Mouse (Mus musculus): ENCODE measurements at regions not wholly inside any gene's neighbourhood (a gene's known extent, or its start where the extent isn't known, plus 50 kb on each side); places are given as distances from the start of the nearest gene placed in this dataset.

DNA sequence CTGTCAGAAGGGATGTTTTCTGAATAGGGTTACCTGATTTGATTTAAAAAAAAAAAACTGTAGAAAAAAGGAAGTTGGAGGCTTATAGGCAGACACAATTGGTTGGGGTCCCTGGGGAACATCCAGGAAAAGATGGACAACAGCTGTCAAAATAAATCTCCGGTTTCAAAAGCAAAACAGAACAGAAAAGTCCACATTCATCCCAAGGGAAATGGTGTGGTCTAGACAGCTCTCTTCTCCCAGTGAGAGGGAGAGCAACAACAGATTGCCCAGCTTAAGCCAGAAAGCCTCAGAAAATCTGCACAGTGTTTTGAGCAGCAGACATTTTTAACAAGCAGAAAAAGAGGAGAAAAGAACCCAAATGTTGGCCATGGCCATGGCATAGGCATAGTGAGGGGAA, 830.3 kb downstream of the Cypt12 start:
- TF ChIP-seq CTCF (IDR thresholded peaks at IDR 0.05; ENCODE audit: low read depth) (no peak), EP300 (IDR thresholded peaks at IDR 0.05; ENCODE audit: low read depth) (no peak)

All from liver, postnatal 0 days (tissue).